Mouse (Mus musculus) CH12.LX (cell line): Measurements from ENCODE around the gene Pfas. TPM values are rescaled to one million over a fixed set of nuclear protein-coding genes. Genes with fewer than 3 reads are reported as not detected.

Source experiments
- DNase-seq: peaks from one replicate; pipeline ENCODE4 v3.0.0-alpha.2; 2013; ENCODE audit errors: extremely low read depth
- H3K27ac ChIP-seq: 2 replicates; pipeline ENCODE4 v1.5.1; 2012; ENCODE audit warnings: low read depth, mild to moderate bottlenecking, control low read depth, moderate library complexity; ENCODE audit not compliant: insufficient read depth
- H3K27me3 ChIP-seq: replicated peaks from 2 replicates; pipeline ENCODE3; 2012; ENCODE audit warnings: inconsistent platforms
- H3K36me3 ChIP-seq, 2 experiments: replicated peaks in 1 of 2; 2 replicates each; pipeline versions ENCODE3 to v1.6.1; 2012; ENCODE audit warnings: inconsistent platforms in 1 of 2, low read length in 1 of 2, mild to moderate bottlenecking in 1 of 2, mixed read lengths in 1 of 2, moderate library complexity in 1 of 2; ENCODE audit not compliant: control insufficient read depth in 1 of 2, insufficient read depth in 1 of 2
- H3K4me1 ChIP-seq, 2 experiments: 2 replicates each; pipeline ENCODE4 v1.6.1; 2012; ENCODE audit warnings: inconsistent platforms in 1 of 2, moderate library complexity in 1 of 2; ENCODE audit not compliant: insufficient read depth in 2 of 2, control insufficient read depth in 1 of 2
- H3K4me2 ChIP-seq: 2 replicates; pipeline ENCODE4 v1.6.1; 2012; ENCODE audit warnings: low read depth, mild to moderate bottlenecking, control low read depth; ENCODE audit not compliant: poor library complexity, insufficient read depth, severe bottlenecking
- H3K4me3 ChIP-seq, 3 experiments: fragments of 150-350 bp in 1 of 3; sonication (generic) in 1 of 3; replicated peaks in 1 of 3; 2 replicates each; pipeline versions ENCODE3 to v1.5.1; 2011 to 2012; ENCODE audit warnings: low read depth in 2 of 3, low read length in 2 of 3, mild to moderate bottlenecking in 2 of 3, moderate library complexity in 2 of 3, control low read depth in 1 of 3, improper control_type of control experiment in 1 of 3, inconsistent platforms in 1 of 3, mixed read lengths in 1 of 3; ENCODE audit not compliant: poor library complexity in 1 of 3
- H3K79me2 ChIP-seq: replicated peaks from 2 replicates; pipeline ENCODE4 v1.6.1; 2012; ENCODE audit warnings: mild to moderate bottlenecking, moderate library complexity; ENCODE audit not compliant: control insufficient read depth, poor library complexity, insufficient read depth, severe bottlenecking; ENCODE audit errors: extremely low read depth
- H3K9ac ChIP-seq: 2 replicates; pipeline ENCODE4 v1.6.1; 2012; ENCODE audit warnings: low read depth, mild to moderate bottlenecking, control low read depth, moderate library complexity; ENCODE audit not compliant: insufficient read depth
- H3K9me3 ChIP-seq: replicated peaks from 2 replicates; pipeline ENCODE3; 2012; ENCODE audit warnings: low read length, inconsistent platforms, mixed read lengths
- E2F4 ChIP-seq: IDR thresholded peaks from 2 replicates; pipeline ENCODE4 v1.6.1; 2011; ENCODE audit warnings: low read depth, low read length, improper control_type of control experiment; ENCODE audit not compliant: insufficient replicate concordance
- MAX ChIP-seq: IDR thresholded peaks from 2 replicates; pipeline ENCODE4 v1.6.1; 2011; ENCODE audit warnings: low read length, improper control_type of control experiment
- MAZ ChIP-seq: IDR thresholded peaks from 2 replicates; pipeline ENCODE4 v1.6.1; 2012; ENCODE audit warnings: low read depth, mild to moderate bottlenecking, inconsistent platforms, low read length, improper control_type of control experiment, moderate library complexity
- MXI1 ChIP-seq: IDR thresholded peaks from 2 replicates; pipeline ENCODE4 v1.6.1; 2011; ENCODE audit warnings: mild to moderate bottlenecking, low read depth, low read length, improper control_type of control experiment
- MYC ChIP-seq: IDR thresholded peaks from 2 replicates; pipeline ENCODE4 v1.6.1; 2011; ENCODE audit warnings: low read depth, mild to moderate bottlenecking, improper control_type of control experiment, low read length
- PAX5 ChIP-seq: IDR thresholded peaks from 2 replicates; pipeline ENCODE4 v1.6.1; 2012; ENCODE audit warnings: low read length, inconsistent platforms, mixed read lengths
- POLR2AphosphoS2 ChIP-seq: IDR thresholded peaks from 2 replicates; pipeline ENCODE4 v1.6.1; 2011; ENCODE audit warnings: low read depth, low read length, improper control_type of control experiment
- RAD21 ChIP-seq: IDR thresholded peaks from 2 replicates; pipeline ENCODE4 v1.6.1; 2011; ENCODE audit warnings: low read depth, mild to moderate bottlenecking, low read length, improper control_type of control experiment, moderate library complexity
- TCF12 ChIP-seq: IDR thresholded peaks from 2 replicates; pipeline ENCODE4 v1.6.1; 2014; ENCODE audit warnings: low read depth, mild to moderate bottlenecking, inconsistent platforms, low read length, improper control_type of control experiment
- UBTF ChIP-seq: IDR thresholded peaks from 2 replicates; pipeline ENCODE4 v1.6.1; 2012; ENCODE audit warnings: low read depth, mild to moderate bottlenecking, inconsistent platforms, low read length, improper control_type of control experiment, moderate library complexity
- USF1 ChIP-seq: IDR thresholded peaks from 2 replicates; pipeline ENCODE4 v1.6.1; 2014; ENCODE audit warnings: low read depth, mild to moderate bottlenecking, inconsistent platforms, low read length, improper control_type of control experiment
- dilution Hi-C: fragments of 300-500 bp; cut with MboI; formaldehyde crosslinking; loops from 2 replicates; pipeline ENCODE4 v1.14.3; 2020; ENCODE audit warnings: low sequenced_read_pairs; ENCODE audit not compliant: extremely low pct_unique_long_range_greater_than_20kb, extremely low pct_ligation_motif_present
- in situ Hi-C: fragments of 300-500 bp; cut with MboI; formaldehyde crosslinking; loops from 3 replicates; pipeline ENCODE4 v1.14.3; 2019; ENCODE audit warnings: low sequenced_read_pairs, low pct_ligation_motif_present, low pct_unique_long_range_greater_than_20kb, mixed read lengths
- polyA plus RNA-seq: library from polyadenylated mRNA; unstranded; fragments of >175 nt; gene quantifications from 2 replicates; pipeline ENCODE4 v1.2.1, GENCODE M21; 2012; ENCODE audit warnings: low read depth; ENCODE audit not compliant: insufficient read length
- total RNA-seq, 2 experiments: library from RNA; depleted of rRNA; stranded (reverse); fragments of 300-350 nt in 1 of 2; fragments of >200 nt in 1 of 2; gene quantifications; 2 replicates each; pipeline ENCODE4 v1.2.3; 2012 to 2014

The Pfas gene
- total and polyA plus RNA-seq, 3 experiments, result 61.9 to 110 (median 72.9) TPM

GRCm38 (mm10) chr11:69053848-69054247, 45.6 kb upstream of the Pfas start:
- Histone ChIP-seq H3K27ac (no peak overlapping the region), H3K4me1 (peaks cover 4 to 54% of the 10 kb centered on the region in 2 experiments), H3K27me3 (no peaks in the 10 kb centered on the region), H3K9me3 (no peaks in the 10 kb centered on the region), H3K4me2 (no peak overlapping the region), H3K4me3 (no peak overlapping the region), H3K36me3 (peaks cover 27 to 63% of the 10 kb centered on the region in 2 experiments), H3K79me2 (peaks cover 22% of the 10 kb centered on the region), H3K9ac (no peak overlapping the region)
- in situ Hi-C loops (no loop called here), dilution Hi-C loops (no loop called here)
- no peak for DNase-seq
- 0 out of 2 replicates have a peak, but pooled peaks have one; percentile 29 for TF ChIP-seq MXI1
- TF ChIP-seq MAX, result 0 out of 2 replicates have a peak, but pooled peaks have one; percentile 15
- no peak for TF ChIP-seq PAX5
- TF ChIP-seq MAZ, result no peak
- no peak for TF ChIP-seq TCF12
- TF ChIP-seq MYC, result no peak

- peaks cover 37 to 73% of the 10 kb centered on the region in 2 experiments for H3K36me3 ChIP-seq
- DNase-seq, result no peak
- TF ChIP-seq POLR2AphosphoS2 (peak; percentile 92), USF1 (no peak)
- no peaks in the 10 kb centered on the region for H3K9me3 ChIP-seq
- no peak overlapping the region for H3K9ac ChIP-seq
- H3K27ac ChIP-seq, result no peak overlapping the region
- H3K79me2 ChIP-seq, result peaks cover 32% of the 10 kb centered on the region
- dilution Hi-C loops, result no loop called here
- H3K4me2 ChIP-seq, result no peak overlapping the region
- peaks cover 12 to 56% of the 10 kb centered on the region in 2 experiments for H3K4me1 ChIP-seq
- no peak overlapping the region for H3K4me3 ChIP-seq
- no peaks in the 10 kb centered on the region for H3K27me3 ChIP-seq
- in situ Hi-C loops, result no loop called here
These were observed 44.7 kb upstream of the Pfas start for GRCm38 (mm10) chr11:69052824-69053421.

DNA sequence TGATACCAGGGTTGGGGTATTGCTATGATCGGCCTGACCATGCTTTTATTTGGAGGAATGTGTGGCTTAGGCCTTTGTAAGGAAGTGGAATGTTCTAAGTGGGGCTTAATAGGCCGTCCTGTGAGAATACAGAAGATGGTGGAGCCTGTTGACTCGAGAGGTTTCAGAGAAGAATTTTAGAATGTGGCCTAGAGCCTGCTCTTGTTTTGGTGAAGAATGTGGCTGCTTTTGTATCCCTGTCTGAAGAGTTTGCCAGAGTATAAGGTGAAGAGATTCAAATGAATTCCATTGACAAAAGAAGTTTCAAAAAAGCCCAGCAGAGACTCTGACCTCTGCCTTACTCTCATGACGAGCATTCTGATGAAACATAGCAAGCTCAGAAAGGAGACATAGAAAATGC, 43.5 kb upstream of the Pfas start:
- in situ Hi-C loops, result no loop called here
- H3K4me1 ChIP-seq, result peaks cover 16 to 64% of the 10 kb centered on the region in 2 experiments

More for the DNA sequence above, 43.5 kb upstream of the Pfas start:
- H3K9ac ChIP-seq, result no peak overlapping the region
- no peak for DNase-seq
- H3K9me3 ChIP-seq, result no peaks in the 10 kb centered on the region
- H3K36me3 ChIP-seq, result peaks cover 42 to 78% of the 10 kb centered on the region in 2 experiments
- no peak overlapping the region for H3K4me2 ChIP-seq
- H3K27ac ChIP-seq, result no peak overlapping the region
- no peak overlapping the region for H3K4me3 ChIP-seq
- no peaks in the 10 kb centered on the region for H3K27me3 ChIP-seq
- no peak for TF ChIP-seq E2F4
- TF ChIP-seq RAD21, result no peak
- TF ChIP-seq UBTF, result no peak
- no peak for TF ChIP-seq MAX
- no peak for TF ChIP-seq MXI1
- TF ChIP-seq, all 38 proteins: peak for 0
- peaks cover 43% of the 10 kb centered on the region for H3K79me2 ChIP-seq
- dilution Hi-C loops, result no loop called here
